Mouse (Mus musculus) kidney, embryonic 16.5 days (tissue): Measurements from ENCODE around the gene 4921517D22Rik. TPM values are rescaled to one million over a fixed set of nuclear protein-coding genes. Genes with fewer than 3 reads are reported as not detected.

Experiments used
- ATAC-seq: fragments of 200-750 bp; cut with Nextera tagmentation; 2 replicates; pipeline ENCODE4 v1.8.0; 2017; ENCODE audit warnings: moderate TSS enrichment; ENCODE audit not compliant: low FRiP score, low TSS enrichment
- H3K27ac ChIP-seq: fragments of 300-500 bp; sonication (generic); 2 replicates; pipeline ENCODE4 v1.5.1; 2014; ENCODE audit warnings: low read length
- H3K27me3 ChIP-seq: fragments of 300-500 bp; sonication (generic); 2 replicates; pipeline ENCODE4 v1.6.1; 2014; ENCODE audit warnings: low read length, control low read depth, mixed read lengths; ENCODE audit not compliant: insufficient read depth
- H3K36me3 ChIP-seq: fragments of 300-500 bp; sonication (generic); 2 replicates; pipeline ENCODE4 v1.6.1; 2014; ENCODE audit warnings: low read length, control low read depth, mixed read lengths; ENCODE audit not compliant: insufficient read depth
- H3K4me1 ChIP-seq: fragments of 300-500 bp; sonication (generic); 2 replicates; pipeline ENCODE4 v1.6.1; 2014; ENCODE audit warnings: low read length, control low read depth, mixed read lengths; ENCODE audit not compliant: insufficient read depth
- H3K4me2 ChIP-seq: fragments of 300-500 bp; sonication (generic); replicated peaks from 2 replicates; pipeline ENCODE4 v1.6.1; 2014; ENCODE audit warnings: low read depth, low read length
- H3K4me3 ChIP-seq: fragments of 300-500 bp; sonication (generic); 2 replicates; pipeline ENCODE4 v1.5.1; 2014; ENCODE audit warnings: mild to moderate bottlenecking, low read length
- H3K9ac ChIP-seq: fragments of 300-500 bp; sonication (generic); replicated peaks from 2 replicates; pipeline ENCODE4 v1.6.1; 2014; ENCODE audit warnings: low read length
- H3K9me3 ChIP-seq: fragments of 300-500 bp; sonication (generic); 2 replicates; pipeline ENCODE4 v1.6.1; 2016; ENCODE audit warnings: low read length, control low read depth
- WGBS: fragments of 180-500 bp; shearing (Covaris S2); extraction: QIAGEN DNeasy Blood & Tissue Kit; methylation state at CpG from one replicate; pipeline ENCODE4 v1.1.7; 2014; 5-methylcytosine and 5-hydroxymethylcytosine counted together
- polyA plus RNA-seq: library from polyadenylated mRNA; unstranded; fragments of >200 nt; fragmentation: Nextera tagmentation; extraction: Ambion mirVana; gene quantifications from 2 replicates; pipeline ENCODE4 v1.2.1, GENCODE M21; 2015

4921517D22Rik gene
- polyA plus RNA-seq, 1 experiment from 2014 or later = not detected

DNA sequence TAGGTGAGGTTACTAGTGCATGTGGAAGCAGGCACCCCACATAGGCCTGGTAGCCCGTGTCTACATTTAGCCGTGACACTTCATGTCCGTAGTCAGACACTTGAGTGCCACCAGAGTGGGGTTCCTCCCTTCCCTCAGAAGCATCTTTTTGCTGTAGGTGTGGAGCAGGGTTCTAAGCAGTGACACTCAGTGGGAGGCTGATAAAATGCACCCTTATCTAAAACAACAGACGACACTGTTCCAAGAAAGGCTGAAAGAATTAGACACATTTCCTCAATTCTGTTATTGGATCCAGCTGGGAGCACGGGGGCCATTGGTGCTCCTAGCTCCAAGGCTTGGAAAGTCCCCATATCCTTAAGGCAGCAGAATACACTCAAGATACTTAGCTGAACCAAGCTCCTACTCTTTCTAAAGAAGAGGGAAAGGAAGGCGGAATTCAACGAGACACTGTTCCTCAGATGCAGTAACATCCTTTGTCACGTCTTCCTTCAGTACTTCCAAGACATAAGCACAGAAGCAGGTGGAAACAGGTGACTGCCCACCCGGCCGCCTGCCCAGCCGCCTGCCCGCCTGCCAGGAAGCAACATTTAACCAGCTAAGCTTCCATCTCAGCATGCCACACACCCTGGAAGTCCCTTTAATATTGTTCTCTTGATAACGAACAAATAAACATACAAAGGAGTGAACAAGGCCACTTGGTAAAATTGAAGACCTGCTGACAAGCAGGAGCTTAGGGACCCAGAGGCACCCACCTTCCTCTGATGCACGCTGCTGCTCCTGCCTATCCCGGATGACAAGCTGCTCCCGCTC is 54.3 kb downstream of the 4921517D22Rik start:
- ATAC-seq = no peak
- Histone ChIP-seq H3K4me1 (no peaks in the 10 kb centered on the region), H3K27ac (no peak overlapping the region), H3K27me3 (no peaks in the 10 kb centered on the region), H3K9ac (no peak overlapping the region), H3K4me2 (no peak overlapping the region), H3K9me3 (no peaks in the 10 kb centered on the region), H3K4me3 (no peak overlapping the region), H3K36me3 (peaks cover 27% of the 10 kb centered on the region)
- 87% methylated on average over 16 of the region's 16 CpGs for WGBS

DNA sequence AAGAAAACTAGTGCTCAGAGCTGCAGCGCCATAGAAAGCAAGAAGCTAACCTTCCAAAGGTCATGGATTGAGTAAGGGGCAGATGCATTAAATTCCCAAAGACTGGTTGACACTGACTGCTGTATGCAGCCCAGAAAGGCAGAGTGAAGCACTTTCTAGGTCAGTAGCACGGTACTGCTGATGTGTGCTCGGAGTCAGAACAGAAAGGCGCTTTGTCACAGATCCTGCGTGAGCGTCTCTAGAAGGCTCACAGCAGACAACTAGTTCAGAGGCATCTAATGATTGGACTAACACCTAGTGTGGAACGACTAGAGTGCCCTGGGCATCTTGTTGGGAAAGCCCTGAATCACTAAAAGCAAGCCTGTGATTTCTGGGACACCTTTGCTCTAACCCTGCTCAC is 56.1 kb downstream of the 4921517D22Rik start:
- H3K9ac ChIP-seq = no peak overlapping the region
- H3K36me3 ChIP-seq = peaks cover 41% of the 10 kb centered on the region
- ATAC-seq = no peak
- no peaks in the 10 kb centered on the region for H3K27me3 ChIP-seq
- H3K9me3 ChIP-seq = no peaks in the 10 kb centered on the region
- H3K4me1 ChIP-seq = no peaks in the 10 kb centered on the region
- no peak overlapping the region for H3K4me3 ChIP-seq
- WGBS = 86% methylated on average over 7 of the region's 7 CpGs
- no peak overlapping the region for H3K4me2 ChIP-seq
- H3K27ac ChIP-seq = no peak overlapping the region

Other genes with a start within 250 kb of the 4921517D22Rik start
- 12.8 and 13.3 TPM in 2 replicates for gene Agtpbp1, start 108.9 kb downstream of the 4921517D22Rik start, polyA plus RNA-seq
- gene Naa35, start 108.8 kb downstream of the 4921517D22Rik start, polyA plus RNA-seq = 105 and 109 TPM in 2 replicates
- 39.6 and 40.1 TPM in 2 replicates for gene Golm1, start 18.3 kb downstream of the 4921517D22Rik start, polyA plus RNA-seq
- not detected in 2 replicates for gene Spata31d1a, start 16.2 kb upstream of the 4921517D22Rik start, polyA plus RNA-seq
- not detected in 2 replicates for gene Spata31d1b, start 18.2 kb upstream of the 4921517D22Rik start, polyA plus RNA-seq
- gene Spata31d1d, start 37.6 kb upstream of the 4921517D22Rik start, polyA plus RNA-seq = not detected in 2 replicates
- not detected in 2 replicates for gene 1700014D04Rik, start 52.6 kb upstream of the 4921517D22Rik start, polyA plus RNA-seq
- gene Isca1, start 75.7 kb upstream of the 4921517D22Rik start, polyA plus RNA-seq = 142 and 150 TPM in 2 replicates
- gene Gm49354, start 88.1 kb upstream of the 4921517D22Rik start, polyA plus RNA-seq = not detected in 2 replicates
- 43.0 and 47.2 TPM in 2 replicates for gene Tut7, start 129.0 kb upstream of the 4921517D22Rik start, polyA plus RNA-seq